Mouse (Mus musculus) cerebellum, adult (tissue): ENCODE measurements around the gene Mrpl18.
"Not testable (repeated sequence)": the region's sequence is repeated elsewhere in the genome, so short reads cannot be mapped to it uniquely, and the experiment has no call there.

Experiments used
- ATAC-seq: cut with Nextera tagmentation; 2 replicates; pipeline ENCODE4 v1.9.2; 2017; ENCODE audit warnings: mild to moderate bottlenecking, moderate library complexity, mixed read lengths; ENCODE audit not compliant: insufficient number of reproducible peaks, low FRiP score, low TSS enrichment

Mrpl18 gene

DNA sequence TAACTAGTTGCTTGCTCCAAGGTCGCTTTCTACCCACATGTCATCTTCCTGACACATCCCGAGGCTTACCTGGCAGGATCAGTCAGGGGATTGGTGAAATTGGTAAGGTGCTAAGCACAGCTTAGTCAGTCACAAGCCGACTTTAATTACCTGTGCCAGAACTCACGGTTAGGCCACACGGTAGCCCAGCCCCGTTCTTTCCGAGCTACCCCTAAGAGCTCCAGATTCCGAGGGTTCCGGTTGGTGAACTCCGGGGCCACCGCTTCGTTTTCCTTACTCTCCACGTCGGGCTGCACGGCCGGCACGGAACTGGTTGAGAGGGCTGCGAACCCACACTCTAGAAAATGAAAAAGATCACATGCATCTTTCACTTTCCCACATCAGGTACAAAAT is 661 bp downstream of the Mrpl18 start, which contains the start of gene Tcp1:
TSS of gene Tcp1 (plus strand) at position 214 of the 393 bp plus-strand sequence.
- ATAC-seq: no peak; the same call in 1 of the 2 replicates

DNA sequence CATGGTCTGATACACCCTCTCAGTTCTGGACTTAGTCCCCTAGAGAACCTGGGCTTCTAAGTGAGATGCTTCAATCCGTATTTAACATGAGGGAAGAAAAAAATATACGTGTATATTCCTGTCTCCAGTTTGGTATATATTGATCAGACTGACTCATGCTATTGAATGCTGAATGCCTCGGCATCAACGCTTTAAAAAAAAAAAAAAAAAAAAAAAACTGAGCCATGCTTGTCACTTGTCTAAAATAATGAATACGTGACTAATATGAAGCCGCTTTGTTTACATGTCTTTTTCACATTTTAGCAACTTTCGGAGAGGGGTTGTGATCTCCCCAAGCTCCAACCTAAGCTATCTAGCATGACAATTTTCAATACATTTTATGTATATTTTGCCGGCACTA is 5.8 kb downstream of the Mrpl18 start:
- no peak for ATAC-seq

DNA sequence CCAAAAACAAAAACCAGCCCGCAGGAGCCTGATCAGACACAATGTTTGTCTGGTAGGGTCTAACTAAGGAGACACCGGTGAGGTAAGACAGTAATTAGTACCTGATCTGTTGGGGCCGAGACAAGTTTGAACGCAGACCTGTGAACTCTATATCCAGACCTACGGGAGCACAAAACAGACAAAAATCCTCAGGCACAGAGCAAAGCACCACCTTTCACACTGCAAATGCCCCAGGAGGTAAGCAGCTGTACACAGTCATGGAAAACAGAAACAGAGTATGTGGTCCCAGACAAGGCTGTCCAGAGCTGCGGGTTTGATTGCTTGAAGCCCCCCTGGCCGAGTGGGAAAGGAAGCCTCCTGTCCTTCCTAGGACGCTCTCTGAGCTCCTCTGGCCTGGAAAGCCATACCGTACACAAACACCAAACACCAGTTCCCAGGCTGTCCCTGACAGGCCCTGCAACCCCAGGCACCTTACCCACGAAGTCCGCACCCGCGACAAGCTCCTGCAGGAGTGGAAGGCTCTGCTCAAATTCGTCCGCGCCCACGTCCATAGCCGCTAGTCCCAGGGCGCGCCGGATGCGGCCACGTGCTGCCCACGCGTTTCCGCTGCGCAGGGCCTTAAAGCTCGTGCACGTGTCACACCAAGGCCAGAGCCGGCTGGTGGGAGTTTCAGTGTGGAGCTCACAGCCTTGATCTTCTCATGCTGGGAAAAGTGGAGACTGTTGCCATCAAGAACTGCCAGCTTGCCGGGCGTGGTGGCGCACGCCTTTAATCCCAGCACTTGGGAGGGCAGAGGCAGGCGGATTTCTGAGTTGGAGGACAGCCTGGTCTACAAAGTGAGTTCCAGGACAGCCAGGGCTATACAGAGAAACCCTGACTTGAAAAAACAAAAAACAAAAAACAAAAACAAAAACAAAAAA is 6.5 kb downstream of the Mrpl18 start, which contains the start of gene Pnldc1:
TSS of gene Pnldc1 (minus strand) at position 870 of the 920 bp plus-strand sequence.
- ATAC-seq: no peak

DNA sequence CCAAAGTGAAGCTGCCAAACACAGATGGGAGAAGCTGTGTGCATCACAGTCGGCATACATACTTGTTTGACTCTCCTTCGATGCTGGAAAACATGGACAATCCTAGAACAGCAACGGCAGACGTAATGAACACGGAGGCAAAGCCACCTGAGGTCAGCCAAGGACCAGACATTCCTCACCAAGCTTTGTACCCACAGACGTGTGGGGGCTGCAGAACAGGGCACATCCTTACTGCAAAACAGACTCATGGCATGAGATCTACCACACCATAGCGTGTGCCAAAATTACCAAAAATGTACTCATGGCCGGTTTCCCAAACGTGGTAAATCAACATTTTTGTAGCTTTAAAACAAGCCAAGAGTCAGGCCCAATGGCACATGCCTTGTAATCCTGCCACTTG is 9.7 kb downstream of the Mrpl18 start:
- no peak for ATAC-seq

DNA sequence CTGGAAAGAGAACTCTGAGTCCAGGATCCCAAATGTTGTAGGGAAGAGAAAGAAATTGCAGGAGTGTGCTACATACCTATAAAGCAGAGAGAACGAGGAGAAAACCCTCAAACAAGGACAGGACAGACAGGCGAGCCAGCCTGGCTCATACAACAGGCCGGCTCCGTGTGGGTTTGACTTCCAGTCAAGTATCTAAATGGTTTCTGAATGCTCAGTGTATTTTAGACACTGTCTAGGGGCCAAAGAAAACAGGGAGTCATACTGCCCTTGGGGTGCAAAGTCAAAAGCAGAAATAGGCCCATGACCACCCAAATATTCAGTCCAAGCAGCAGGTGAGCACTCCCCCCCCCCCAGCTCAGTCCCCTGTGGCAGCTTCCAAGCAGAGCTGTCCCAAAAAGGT is 10.3 kb downstream of the Mrpl18 start:
- no peak for ATAC-seq

DNA sequence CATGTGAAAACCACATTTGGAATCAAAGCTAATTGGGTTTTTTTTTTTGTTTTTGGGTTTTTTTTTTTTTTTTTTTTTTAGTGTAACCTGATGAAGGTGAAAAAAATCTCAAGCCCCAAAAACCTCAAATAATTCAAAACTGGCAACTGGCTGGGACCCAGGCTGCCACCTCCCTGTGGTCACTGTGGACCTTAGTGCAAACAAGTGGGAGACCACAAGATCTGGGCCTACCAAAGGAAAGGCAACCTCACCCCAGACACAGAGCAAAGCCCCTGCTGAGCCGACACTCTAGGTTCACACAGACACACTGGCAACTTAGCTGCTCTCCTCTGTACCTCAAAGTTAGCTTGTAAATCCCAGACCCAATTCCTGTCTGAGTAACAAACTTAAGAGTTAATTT is 11.8 kb downstream of the Mrpl18 start:
- no peak for ATAC-seq

DNA sequence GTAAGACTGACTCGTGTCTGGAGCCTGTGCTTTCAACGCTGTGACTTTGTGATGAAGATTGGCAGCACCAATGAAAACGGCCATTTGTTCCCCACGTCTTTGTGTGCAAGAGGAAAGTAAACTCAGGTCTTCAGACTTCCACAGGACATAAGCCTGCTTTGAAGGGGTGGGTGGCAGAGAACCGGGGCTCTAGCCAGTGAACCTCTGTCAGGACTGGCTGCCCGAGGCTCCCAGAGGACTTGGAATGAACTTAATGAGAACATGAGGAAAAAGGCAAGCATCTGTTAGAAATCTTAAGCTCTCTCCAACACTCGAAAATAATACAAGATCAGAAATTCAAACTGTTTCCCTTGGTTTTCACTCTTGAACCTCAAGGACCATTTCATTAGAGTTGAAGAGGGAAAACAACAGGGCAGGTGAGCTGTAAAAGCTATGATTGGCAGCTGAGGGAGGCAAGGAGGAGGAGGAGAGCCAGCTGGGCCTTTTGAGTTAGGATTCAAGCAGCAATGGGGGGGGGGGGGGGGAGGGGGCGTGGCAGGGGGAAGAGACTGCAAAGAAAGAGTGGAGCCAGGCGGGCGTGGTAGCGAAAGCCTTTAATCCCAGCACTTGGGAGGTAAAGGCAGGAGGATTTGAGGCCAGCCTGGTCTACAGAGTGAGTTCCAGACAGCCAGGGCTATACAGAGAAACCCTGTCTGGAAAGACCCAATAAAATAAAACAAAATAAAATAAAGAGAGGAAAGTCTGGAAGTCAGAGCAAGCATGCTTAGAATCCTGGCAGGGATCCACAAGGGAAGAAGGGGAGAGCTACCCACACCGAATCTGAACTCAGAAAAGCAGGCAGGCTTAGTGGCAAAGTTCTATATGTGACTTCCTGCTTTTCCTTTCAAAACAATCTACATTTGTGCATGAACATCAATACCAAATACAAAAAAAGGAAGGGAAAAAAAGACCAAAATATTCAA is 12.5 kb downstream of the Mrpl18 start:
- ATAC-seq: no peak

DNA sequence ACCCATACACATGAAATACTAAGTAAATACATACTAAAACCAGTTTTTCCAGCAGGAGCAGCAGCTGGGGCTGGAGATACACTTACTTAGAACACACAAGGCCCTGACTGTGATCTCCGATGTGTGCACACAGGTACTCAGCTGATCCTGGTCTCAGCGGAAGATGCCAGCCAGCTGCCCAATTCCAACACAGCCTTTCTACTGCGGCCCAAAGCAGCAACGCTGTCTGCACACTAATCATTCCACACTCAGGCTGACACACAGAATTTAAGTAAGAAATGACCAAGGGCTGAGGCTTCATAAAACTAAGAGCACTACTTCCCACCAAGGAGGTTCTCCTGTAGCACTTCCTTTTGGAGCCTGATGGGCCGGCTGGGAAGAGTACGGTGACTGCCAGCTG is 13.9 kb downstream of the Mrpl18 start:
- ATAC-seq: no peak

DNA sequence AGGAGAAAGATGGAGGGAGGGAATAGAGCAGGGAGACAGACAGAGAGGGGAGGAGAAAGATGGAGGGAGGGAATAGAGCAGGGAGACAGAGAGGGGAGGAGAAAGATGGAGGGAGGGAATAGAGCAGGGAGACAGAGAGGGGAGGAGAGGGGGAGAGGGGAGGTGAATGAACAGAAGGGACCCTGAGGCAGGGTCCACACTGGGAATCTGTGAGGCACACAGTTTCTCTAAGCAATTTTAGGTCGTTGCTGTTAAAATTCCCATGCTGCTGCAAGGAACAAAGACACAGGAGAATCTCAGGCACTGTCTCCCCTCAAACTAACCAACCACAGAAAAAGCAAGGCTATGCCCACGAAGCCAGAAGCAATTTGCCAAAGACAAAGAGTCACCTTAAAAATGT is 17.5 kb downstream of the Mrpl18 start:
- ATAC-seq: not testable (repeated sequence)

DNA sequence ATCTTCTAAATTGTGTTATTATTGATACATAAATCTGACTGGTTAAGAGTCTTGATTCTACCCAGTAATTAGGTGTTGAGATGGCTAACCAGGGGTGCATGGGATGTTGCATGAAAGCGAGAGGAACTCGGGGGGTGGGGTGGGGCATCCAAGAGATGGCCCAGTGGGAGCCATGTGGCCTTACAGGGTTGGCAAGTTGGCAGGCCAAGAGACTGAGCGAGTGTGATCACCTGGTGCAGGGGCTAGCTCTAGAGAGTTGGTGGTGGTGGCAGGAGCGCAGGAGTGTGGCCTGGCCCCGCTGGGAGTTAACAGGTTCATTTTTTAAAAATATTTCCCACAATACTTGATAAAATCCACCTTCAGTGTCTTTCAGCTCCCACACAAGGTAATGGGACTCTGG is 18.5 kb downstream of the Mrpl18 start:
- ATAC-seq: no peak

DNA sequence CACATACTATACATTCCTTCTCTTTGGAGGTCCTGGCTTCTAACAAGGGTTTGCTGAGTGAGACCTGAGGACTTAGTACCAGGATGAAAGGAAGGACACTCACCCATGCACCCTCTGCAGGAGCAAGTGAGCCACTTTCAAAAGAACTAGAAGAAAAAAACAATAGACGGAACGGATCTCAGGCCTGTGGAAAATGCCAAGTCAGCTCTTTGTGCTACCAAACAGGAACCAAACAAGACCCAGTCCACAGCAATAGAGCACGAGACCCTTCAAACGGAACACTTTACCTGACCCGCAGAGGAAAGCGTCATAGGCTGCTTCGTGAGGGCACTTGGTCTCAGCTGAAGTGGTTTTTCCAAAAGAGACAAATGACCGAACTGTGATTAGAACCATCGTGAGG is 24.1 kb downstream of the Mrpl18 start:
- no peak for ATAC-seq

DNA sequence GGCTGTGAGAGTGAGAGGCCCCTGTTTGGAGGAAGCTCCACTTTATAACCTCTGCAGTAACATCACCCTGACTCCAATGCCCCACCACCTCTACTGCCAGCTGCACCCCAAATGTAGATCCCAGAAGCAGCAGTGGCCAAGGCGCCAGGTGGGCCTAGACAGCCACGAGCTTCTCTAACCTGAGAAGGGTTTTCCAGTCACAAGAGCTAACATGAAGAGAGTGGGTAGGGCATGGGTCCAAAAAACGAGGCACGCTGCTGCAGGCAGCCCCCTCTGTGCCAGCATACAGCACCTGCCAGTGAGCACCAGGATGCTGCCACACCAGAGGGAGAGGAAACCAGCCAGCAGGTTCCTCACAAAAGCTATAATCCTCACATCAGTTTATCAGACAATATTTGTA is 25.1 kb downstream of the Mrpl18 start:
- ATAC-seq: no peak

DNA sequence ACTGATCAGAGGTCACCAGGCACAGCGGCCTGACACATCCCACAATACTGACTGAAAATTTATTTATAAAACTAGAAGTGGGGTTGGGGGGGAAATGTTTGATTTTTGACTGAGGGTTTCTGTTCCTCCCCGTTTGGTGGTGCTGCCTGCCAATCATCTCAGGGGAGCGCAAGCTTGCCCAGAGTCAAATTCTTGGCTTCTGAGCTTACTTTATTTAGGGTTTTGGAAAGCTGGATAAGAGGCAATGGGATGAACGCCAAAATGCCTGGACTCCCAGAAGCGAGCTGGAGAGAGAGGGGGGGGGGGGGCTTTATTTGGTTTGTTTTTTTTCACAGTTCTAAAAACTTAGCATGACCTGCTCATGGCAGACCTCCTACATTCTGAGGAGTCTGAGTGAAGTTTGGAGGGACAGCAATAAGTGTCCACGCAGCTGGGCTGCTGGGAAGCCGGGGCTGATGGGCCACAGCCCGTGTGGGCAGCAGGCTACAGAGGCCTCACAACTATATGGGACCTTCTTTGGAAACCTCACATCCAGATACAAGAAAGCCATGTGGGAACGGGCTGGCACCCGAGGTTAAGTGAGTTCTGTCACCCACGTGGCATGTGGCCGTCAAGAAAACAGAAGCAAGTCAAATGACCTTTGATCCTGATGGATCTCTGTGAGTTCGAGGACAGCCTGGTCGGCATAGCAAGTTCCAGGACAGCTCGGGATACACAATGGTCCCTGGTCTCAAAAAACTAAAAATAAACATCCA is 28.9 kb downstream of the Mrpl18 start:
- no peak for ATAC-seq

DNA sequence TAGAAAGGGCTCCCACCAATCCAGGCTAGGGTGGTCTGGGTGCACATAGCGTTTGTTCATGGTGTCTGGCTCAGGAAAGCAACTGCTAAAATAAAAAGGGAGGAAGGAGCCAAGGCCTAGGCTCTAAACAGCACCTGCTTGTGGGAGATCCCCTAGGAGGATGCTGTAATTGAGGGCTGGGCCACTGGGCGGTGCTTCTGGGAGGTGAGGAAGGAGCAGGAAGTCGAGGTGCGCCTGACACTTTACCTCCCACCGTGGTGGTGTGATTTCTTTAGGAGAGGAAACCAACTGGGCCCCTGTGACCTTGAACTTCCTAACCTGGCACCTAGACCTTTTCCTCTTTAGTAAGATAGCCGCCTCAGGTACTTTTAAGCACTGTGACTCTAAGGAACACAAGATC is 29.5 kb downstream of the Mrpl18 start:
- no peak for ATAC-seq

DNA sequence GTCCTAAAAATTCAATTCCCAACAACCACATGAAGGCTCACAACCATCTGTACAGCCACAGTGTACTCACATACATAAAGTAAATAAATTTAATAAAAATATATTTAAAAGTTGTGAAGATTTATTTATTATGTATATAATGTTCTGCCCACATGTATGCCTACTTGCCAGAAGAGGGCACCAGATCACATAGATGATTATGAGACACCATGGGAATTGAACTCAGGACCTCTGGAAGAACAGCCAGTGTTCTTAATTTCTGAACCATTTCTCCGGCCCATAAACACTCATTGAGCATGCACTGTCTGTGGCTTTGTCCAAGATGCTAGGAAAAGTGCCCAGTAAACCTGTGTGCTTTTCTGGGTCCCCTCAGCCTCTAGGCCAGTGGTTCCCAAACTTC is 34.9 kb downstream of the Mrpl18 start:
- no peak for ATAC-seq

DNA sequence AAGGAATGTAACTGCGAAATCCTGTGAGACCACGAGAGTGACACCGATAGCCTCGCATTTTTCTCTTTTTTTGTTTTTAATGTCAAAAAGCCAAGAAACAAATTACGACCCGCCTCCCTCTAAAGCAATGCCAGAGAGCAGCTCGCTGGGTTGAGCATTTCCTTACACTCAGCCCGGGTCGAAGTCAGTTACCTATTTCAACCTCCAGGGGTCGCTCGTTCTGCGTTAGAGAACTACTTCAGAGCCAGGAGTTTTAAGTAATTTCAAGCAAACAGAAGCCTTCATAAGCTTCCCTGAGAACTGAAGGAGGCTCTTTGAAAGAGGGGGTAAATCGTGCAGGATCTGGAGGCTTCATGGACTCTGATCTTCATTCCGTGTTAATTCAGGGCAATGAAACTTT is 36.0 kb downstream of the Mrpl18 start:
- ATAC-seq: 0 out of 2 replicates have a peak, but pooled peaks have one; percentile 64

DNA sequence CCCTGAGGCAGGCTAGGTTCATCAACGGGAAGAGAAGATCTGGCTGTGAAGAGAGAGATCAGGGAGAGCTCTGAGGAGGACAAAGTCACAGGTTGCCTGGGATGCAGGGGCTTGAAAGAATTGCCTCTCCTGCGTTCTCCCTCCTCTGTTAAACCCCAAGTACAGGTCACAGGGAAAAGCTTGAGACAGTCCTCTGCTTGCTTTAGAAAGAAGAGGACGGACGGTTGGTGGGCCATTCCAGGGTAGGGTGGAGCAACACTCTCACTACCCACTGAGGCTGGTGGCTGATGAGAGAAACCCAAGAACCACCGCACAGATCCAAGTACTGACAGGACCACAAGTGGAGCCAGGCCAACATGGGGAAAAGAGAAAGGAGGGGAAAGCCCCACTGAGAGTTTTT is 40.4 kb downstream of the Mrpl18 start, which contains the start of gene Mrgprh:
TSS of gene Mrgprh (plus strand) at position 301 of the 400 bp plus-strand sequence.
- no peak for ATAC-seq

DNA sequence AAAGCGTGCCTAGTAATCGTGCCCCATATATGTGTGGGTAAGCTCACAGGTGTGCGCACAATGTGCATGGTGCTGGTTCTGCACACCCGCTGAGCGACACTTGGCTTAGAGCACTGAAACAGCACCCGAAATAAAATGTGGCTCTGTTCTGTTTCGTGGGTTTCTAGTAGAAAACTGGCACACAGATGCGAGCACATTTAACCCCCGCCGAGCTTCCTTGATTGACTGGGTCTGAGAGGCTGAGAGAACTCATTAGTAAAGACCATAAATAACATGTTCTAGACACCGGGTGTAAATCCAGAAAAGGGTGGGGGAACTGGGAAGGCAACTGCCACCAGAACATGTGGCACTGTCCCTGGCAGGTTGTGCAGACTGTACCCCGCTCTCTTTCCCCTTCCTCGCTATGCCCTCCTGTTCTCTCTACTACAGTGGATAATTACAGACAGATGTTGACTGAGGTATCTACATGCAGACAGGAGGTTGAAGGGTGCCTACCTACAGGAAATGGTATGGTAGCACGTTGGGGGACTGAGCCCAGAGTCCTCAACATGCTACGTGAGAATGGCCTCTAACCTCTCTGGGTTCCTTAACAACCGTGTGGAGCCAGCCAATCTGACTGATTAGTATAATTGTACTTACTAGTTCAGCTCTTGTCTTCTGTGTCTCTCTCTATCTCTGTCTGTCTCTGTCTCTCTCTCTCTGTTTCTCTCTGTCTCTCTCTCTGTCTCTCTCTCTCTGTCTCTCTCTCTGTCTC is 43.7 kb downstream of the Mrpl18 start:
- ATAC-seq: no peak

DNA sequence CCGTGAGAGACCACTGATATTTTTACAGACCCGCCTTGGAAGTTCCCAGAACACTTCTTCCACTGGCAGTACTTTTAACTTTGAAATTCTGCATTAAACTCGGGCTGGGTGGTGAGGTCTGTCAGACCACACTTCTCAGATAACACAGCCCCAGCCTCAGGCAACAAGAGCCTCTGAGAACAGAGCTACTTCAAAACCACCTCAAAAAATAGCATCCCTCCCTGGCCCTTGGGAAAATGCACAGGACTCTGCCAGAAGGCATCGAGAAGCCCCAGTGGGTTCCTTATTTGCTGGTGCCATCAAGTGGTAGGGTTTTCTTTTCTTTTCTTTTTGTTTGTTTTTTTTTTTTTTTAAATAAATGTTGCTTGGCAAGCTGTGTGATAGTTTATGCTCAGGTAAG is 47.5 kb downstream of the Mrpl18 start:
- no peak for ATAC-seq
